Mouse (Mus musculus) erythroblast, embryonic 14.5 days (primary cell): ENCODE measurements around the gene Rgcc. TPM values are rescaled to one million over a fixed set of nuclear protein-coding genes. Genes with fewer than 3 reads are reported as not detected.

Source experiments
- H3K27me3 ChIP-seq: 2 replicates; pipeline ENCODE4 v1.6.1; 2012; ENCODE audit warnings: inconsistent platforms; ENCODE audit not compliant: control insufficient read depth
- H3K36me3 ChIP-seq: 2 replicates; pipeline ENCODE4 v1.6.1; 2012; ENCODE audit warnings: mild to moderate bottlenecking, inconsistent platforms; ENCODE audit not compliant: control insufficient read depth
- H3K4me1 ChIP-seq: 2 replicates; pipeline ENCODE4 v1.6.1; 2012; ENCODE audit warnings: inconsistent platforms; ENCODE audit not compliant: control insufficient read depth
- H3K4me3 ChIP-seq: replicated peaks from 2 replicates; pipeline ENCODE3; 2012; ENCODE audit warnings: moderate library complexity, mild to moderate bottlenecking, inconsistent platforms
- H3K9me3 ChIP-seq: 2 replicates; pipeline ENCODE4 v1.6.1; 2012; ENCODE audit warnings: low read length, inconsistent platforms, mixed read lengths; ENCODE audit not compliant: control insufficient read depth
- GATA1 ChIP-seq: IDR thresholded peaks from 2 replicates; pipeline ENCODE4 v1.6.1; 2012; ENCODE audit warnings: low read length, inconsistent platforms, mixed read lengths
- TAL1 ChIP-seq: IDR thresholded peaks from 3 replicates; pipeline ENCODE4 v1.6.1; 2012; ENCODE audit warnings: low read length, inconsistent platforms, mixed read lengths
- polyA plus RNA-seq: library from polyadenylated mRNA; stranded (reverse); fragments of >175 nt; gene quantifications from 2 replicates; pipeline ENCODE4 v1.2.3, GENCODE M21; 2012

Rgcc gene
- polyA plus RNA-seq, 1 experiment: 77.8 TPM

GRCm38 (mm10) chr14:79275441-79275840 lies 26.0 kb downstream of the Rgcc start:
- TF ChIP-seq TAL1: no peak
- no peak for TF ChIP-seq GATA1
- Histone ChIP-seq H3K4me3 (no peak overlapping the region), H3K27me3 (no peaks in the 10 kb centered on the region), H3K4me1 (no peaks in the 10 kb centered on the region), H3K36me3 (no peaks in the 10 kb centered on the region), H3K9me3 (no peaks in the 10 kb centered on the region)

GRCm38 (mm10) chr14:79273697-79274477 lies 27.6 kb downstream of the Rgcc start:
- Histone ChIP-seq H3K36me3 (no peaks in the 10 kb centered on the region), H3K4me3 (no peak overlapping the region), H3K4me1 (no peaks in the 10 kb centered on the region), H3K27me3 (no peaks in the 10 kb centered on the region), H3K9me3 (no peaks in the 10 kb centered on the region)
- TF ChIP-seq GATA1 (no peak), TAL1 (no peak)

GRCm38 (mm10) chr14:79272991-79273390 lies 28.5 kb downstream of the Rgcc start:
- no peak for TF ChIP-seq TAL1
- no peak for TF ChIP-seq GATA1
- no peaks in the 10 kb centered on the region for H3K9me3 ChIP-seq
- no peaks in the 10 kb centered on the region for H3K36me3 ChIP-seq
- H3K4me3 ChIP-seq: no peak overlapping the region
- H3K27me3 ChIP-seq: no peaks in the 10 kb centered on the region
- no peaks in the 10 kb centered on the region for H3K4me1 ChIP-seq

- Histone ChIP-seq H3K36me3 (no peaks in the 10 kb centered on the region), H3K27me3 (no peaks in the 10 kb centered on the region), H3K4me3 (no peak overlapping the region), H3K4me1 (no peaks in the 10 kb centered on the region), H3K9me3 (no peaks in the 10 kb centered on the region)
- TF ChIP-seq GATA1: no peak
- no peak for TF ChIP-seq TAL1
Observed at GRCm38 (mm10) chr14:79272188-79272694, 29.2 kb downstream of the Rgcc start.

GRCm38 (mm10) chr14:79269551-79269950 lies 31.9 kb downstream of the Rgcc start:
- Histone ChIP-seq H3K4me1 (no peaks in the 10 kb centered on the region), H3K36me3 (no peaks in the 10 kb centered on the region), H3K4me3 (no peak overlapping the region), H3K27me3 (no peaks in the 10 kb centered on the region), H3K9me3 (no peaks in the 10 kb centered on the region)
- TF ChIP-seq TAL1 (no peak), GATA1 (no peak)

- Histone ChIP-seq H3K4me1 (no peaks in the 10 kb centered on the region), H3K4me3 (no peak overlapping the region), H3K27me3 (no peaks in the 10 kb centered on the region), H3K36me3 (no peaks in the 10 kb centered on the region), H3K9me3 (no peaks in the 10 kb centered on the region)
- no peak for TF ChIP-seq TAL1
- TF ChIP-seq GATA1: no peak
Observed at GRCm38 (mm10) chr14:79267878-79268277, 33.6 kb downstream of the Rgcc start.

- Histone ChIP-seq H3K27me3 (0 out of 2 replicates have a peak, but pooled peaks cover 3% of the 10 kb centered on the region), H3K36me3 (no peaks in the 10 kb centered on the region), H3K9me3 (no peaks in the 10 kb centered on the region), H3K4me1 (no peaks in the 10 kb centered on the region), H3K4me3 (no peak overlapping the region)
- TF ChIP-seq TAL1 (no peak), GATA1 (no peak)
Observed at GRCm38 (mm10) chr14:79267382-79267781, 34.1 kb downstream of the Rgcc start.

GRCm38 (mm10) chr14:79266408-79266807 lies 35.0 kb downstream of the Rgcc start:
- no peak for TF ChIP-seq TAL1
- no peak for TF ChIP-seq GATA1
- H3K4me3 ChIP-seq: no peak overlapping the region
- no peaks in the 10 kb centered on the region for H3K36me3 ChIP-seq
- H3K9me3 ChIP-seq: no peaks in the 10 kb centered on the region
- 0 out of 2 replicates have a peak, but pooled peaks cover 3% of the 10 kb centered on the region for H3K27me3 ChIP-seq
- H3K4me1 ChIP-seq: no peaks in the 10 kb centered on the region

- Histone ChIP-seq H3K27me3 (0 out of 2 replicates have a peak, but pooled peaks cover 3% of the 10 kb centered on the region), H3K4me3 (no peak overlapping the region), H3K4me1 (no peaks in the 10 kb centered on the region), H3K9me3 (no peaks in the 10 kb centered on the region), H3K36me3 (no peaks in the 10 kb centered on the region)
- TF ChIP-seq TAL1: no peak
- TF ChIP-seq GATA1: no peak
Observed at GRCm38 (mm10) chr14:79265738-79266137, 35.7 kb downstream of the Rgcc start.
